Mouse (Mus musculus) ES-E14 (cell line): ENCODE results near the gene Myo5c. TPM values are rescaled to one million over a fixed set of nuclear protein-coding genes. Genes with fewer than 3 reads are reported as not detected.
A peak's percentile ranks its signal among the peaks of the same experiment; 100 is the strongest.

Experiments
- DNase-seq: peaks from one replicate; pipeline ENCODE4 v3.0.0-alpha.2; 2013; ENCODE audit warnings: low read depth, low spot score
- H3K27ac ChIP-seq: 2 replicates; pipeline ENCODE4 v1.5.1; 2012; ENCODE audit warnings: low read depth, mild to moderate bottlenecking, low read length, moderate library complexity, mixed read lengths; ENCODE audit not compliant: poor library complexity, insufficient read depth, severe bottlenecking
- H3K36me3 ChIP-seq: 2 replicates; pipeline ENCODE4 v1.6.1; 2012; ENCODE audit warnings: mild to moderate bottlenecking, low read length, moderate library complexity, mixed read lengths; ENCODE audit not compliant: control insufficient read depth, poor library complexity, insufficient read depth, severe bottlenecking
- H3K4me1 ChIP-seq, 2 experiments: fragments of 150-350 bp in 1 of 2; sonication (generic) in 1 of 2; 2 replicates each; pipeline ENCODE4 v1.6.1; 2012; ENCODE audit warnings: low read length in 2 of 2, mild to moderate bottlenecking in 1 of 2, mixed read lengths in 1 of 2; ENCODE audit not compliant: control insufficient read depth in 2 of 2, insufficient read depth in 2 of 2, poor library complexity in 1 of 2
- H3K4me3 ChIP-seq, 2 experiments: fragments of 150-350 bp in 1 of 2; sonication (generic) in 1 of 2; 2 replicates each; pipeline ENCODE4 v1.5.1; 2012; ENCODE audit warnings: low read length in 2 of 2, low read depth in 1 of 2, mild to moderate bottlenecking in 1 of 2, mixed read lengths in 1 of 2; ENCODE audit not compliant: insufficient read depth in 1 of 2, poor library complexity in 1 of 2, severe bottlenecking in 1 of 2
- H3K9ac ChIP-seq: 2 replicates; pipeline ENCODE4 v1.6.1; 2012; ENCODE audit warnings: low read depth, mild to moderate bottlenecking, low read length, mixed read lengths; ENCODE audit not compliant: poor library complexity, insufficient read depth, severe bottlenecking
- H3K9me3 ChIP-seq: fragments of 150-350 bp; sonication (generic); 2 replicates; pipeline ENCODE4 v1.6.1; 2012; ENCODE audit warnings: low read depth, mild to moderate bottlenecking, low read length; ENCODE audit not compliant: control insufficient read depth, insufficient read depth
- CHD2 ChIP-seq: IDR thresholded peaks from 2 replicates; pipeline ENCODE4 v1.6.1; 2014; ENCODE audit warnings: mild to moderate bottlenecking, low read depth, low read length, inconsistent platforms
- HCFC1 ChIP-seq: IDR thresholded peaks from 2 replicates; pipeline ENCODE4 v1.6.1; 2012; ENCODE audit warnings: low read length, inconsistent platforms, borderline replicate concordance; ENCODE audit not compliant: insufficient read depth
- MAFK ChIP-seq: IDR thresholded peaks from 2 replicates; pipeline ENCODE4 v1.6.1; 2014; ENCODE audit warnings: mild to moderate bottlenecking, low read depth, low read length, inconsistent platforms; ENCODE audit not compliant: insufficient read depth
- ZC3H11A ChIP-seq: IDR thresholded peaks from 2 replicates; pipeline ENCODE4 v1.6.1; 2012; ENCODE audit warnings: low read depth, mild to moderate bottlenecking, inconsistent platforms, low read length, borderline replicate concordance
- ZNF384 ChIP-seq: IDR thresholded peaks from 2 replicates; pipeline ENCODE4 v1.6.1; 2012; ENCODE audit warnings: low read depth, low read length, inconsistent platforms
- in situ Hi-C, 2 experiments: fragments of 600-800 bp; cut with MboI; formaldehyde crosslinking; loops; one replicate each; pipeline ENCODE4 v1.15.1; 2025; ENCODE audit warnings: low sequenced_read_pairs in 2 of 2, inconsistent platforms in 1 of 2; ENCODE audit not compliant: unreplicated experiment in 2 of 2
- total RNA-seq: library from RNA; depleted of rRNA; stranded (reverse); fragments of 300-350 nt; gene quantifications from 2 replicates; pipeline ENCODE4 v1.2.3, GENCODE M21; 2012

The Myo5c gene
- total RNA-seq, 1 experiment, result 7.5 TPM

- Histone ChIP-seq H3K4me1 (no peaks in the 10 kb centered on the region), H3K4me3 (no peak overlapping the region), H3K9me3 (no peaks in the 10 kb centered on the region), H3K27ac (no peak overlapping the region), H3K9ac (no peak overlapping the region), H3K36me3 (no peaks in the 10 kb centered on the region)
- in situ Hi-C loops, result no loop called here
- DNase-seq, result no peak
- TF ChIP-seq HCFC1 (no peak), MAFK (no peak)
Measured at GRCm38 (mm10) chr9:75280814-75281213, 49.0 kb downstream of the Myo5c start.

- no peak for DNase-seq
- no peak overlapping the region for H3K9ac ChIP-seq
- no peak for TF ChIP-seq ZNF384
- TF ChIP-seq MAFK, result no peak
- TF ChIP-seq HCFC1, result no peak
- no peak for TF ChIP-seq ZC3H11A
- TF ChIP-seq CHD2, result no peak
- no peaks in the 10 kb centered on the region for H3K4me1 ChIP-seq
- no peaks in the 10 kb centered on the region for H3K36me3 ChIP-seq
- in situ Hi-C loops, result no loop called here
- H3K9me3 ChIP-seq, result no peaks in the 10 kb centered on the region
- H3K27ac ChIP-seq, result no peak overlapping the region
- H3K4me3 ChIP-seq, result no peak overlapping the region
Measured at GRCm38 (mm10) chr9:75282179-75282578, 50.4 kb downstream of the Myo5c start.

- peaks cover 0 to 3% of the 10 kb centered on the region in 2 experiments; a peak in 2 of 4 replicates for H3K4me1 ChIP-seq
- no peak overlapping the region for H3K9ac ChIP-seq
- no peaks in the 10 kb centered on the region for H3K36me3 ChIP-seq
- no peak overlapping the region for H3K27ac ChIP-seq
- TF ChIP-seq ZC3H11A, result peak; percentile 49; the same call in 1 of the 2 replicates
- no peak for TF ChIP-seq MAFK
- no peak overlapping the region for H3K4me3 ChIP-seq
- H3K9me3 ChIP-seq, result no peaks in the 10 kb centered on the region
- in situ Hi-C loops, result no loop called here
- no peak for DNase-seq
Measured at GRCm38 (mm10) chr9:75282830-75283229, 51.0 kb downstream of the Myo5c start.

- no peaks in the 10 kb centered on the region for H3K36me3 ChIP-seq
- H3K9me3 ChIP-seq, result no peaks in the 10 kb centered on the region
- TF ChIP-seq ZNF384, result no peak
- TF ChIP-seq CHD2, result no peak
- no peak for TF ChIP-seq MAFK
- TF ChIP-seq ZC3H11A, result no peak
- TF ChIP-seq HCFC1, result no peak
- H3K4me3 ChIP-seq, result no peak overlapping the region
- DNase-seq, result no peak
- H3K4me1 ChIP-seq, result peaks cover 0 to 5% of the 10 kb centered on the region in 2 experiments; a peak in 2 of 4 replicates
- no peak overlapping the region for H3K27ac ChIP-seq
- in situ Hi-C loops, result no loop called here
- H3K9ac ChIP-seq, result no peak overlapping the region
Measured at GRCm38 (mm10) chr9:75283636-75284035, 51.8 kb downstream of the Myo5c start.

GRCm38 (mm10) chr9:75285363-75285762, 53.5 kb downstream of the Myo5c start:
- TF ChIP-seq ZC3H11A (no peak), CHD2 (no peak), MAFK (no peak), ZNF384 (no peak), HCFC1 (no peak)
- in situ Hi-C loops, result no loop called here
- H3K4me3 ChIP-seq, result no peak overlapping the region

More at GRCm38 (mm10) chr9:75285363-75285762, 53.5 kb downstream of the Myo5c start:
- Histone ChIP-seq H3K27ac (no peak overlapping the region), H3K36me3 (no peaks in the 10 kb centered on the region), H3K9me3 (no peaks in the 10 kb centered on the region), H3K9ac (no peak overlapping the region), H3K4me1 (peaks cover 0 to 7% of the 10 kb centered on the region in 2 experiments; a peak in 2 of 4 replicates)
- no peak for DNase-seq
